Mouse (Mus musculus) cortical plate, adult 2 months (tissue): ENCODE results near the gene Scn2b. TPM values are rescaled to one million over a fixed set of nuclear protein-coding genes. Genes with fewer than 3 reads are reported as not detected.

Source experiments
- H3K27ac ChIP-seq: fragments of 200-500 bp; 2 replicates; pipeline ENCODE4 v1.5.1; 2012; ENCODE audit warnings: low read length, control low read depth, inconsistent platforms; ENCODE audit not compliant: insufficient read depth
- H3K4me1 ChIP-seq: fragments of 200-500 bp; 2 replicates; pipeline ENCODE4 v1.6.1; 2011; ENCODE audit warnings: low read length; ENCODE audit not compliant: control insufficient read depth, insufficient read depth
- H3K4me3 ChIP-seq: fragments of 200-500 bp; 2 replicates; pipeline ENCODE4 v1.5.1; 2011; ENCODE audit warnings: mild to moderate bottlenecking, low read length, control low read depth; ENCODE audit not compliant: insufficient read depth
- CTCF ChIP-seq: fragments of 200-500 bp; IDR thresholded peaks from 2 replicates; pipeline ENCODE4 v1.5.1; 2011; ENCODE audit warnings: mild to moderate bottlenecking, control low read depth, low read length; ENCODE audit not compliant: insufficient read depth; ENCODE audit errors: extremely low read depth
- POLR2A ChIP-seq: fragments of 200-500 bp; IDR thresholded peaks from 2 replicates; pipeline ENCODE4 v1.6.1; 2011; ENCODE audit warnings: mild to moderate bottlenecking, low read length, control low read depth; ENCODE audit not compliant: insufficient read depth; ENCODE audit errors: extremely low read depth
- polyA plus RNA-seq: library from polyadenylated mRNA; depleted of rRNA; stranded (reverse); fragments of >200 nt; gene quantifications from 2 replicates; pipeline ENCODE4 v1.2.3, GENCODE M21; 2012; rRNA removed

Scn2b gene
- 123 TPM in 2 replicates for polyA plus RNA-seq

GRCm38 (mm10) chr9:45117741-45118431, at the start of gene Scn2b:
Gene Scn2b, plus strand, starts transcription at chr9:45117782.
- peaks cover 12% of the 10 kb centered on the region for H3K4me1 ChIP-seq
- TF ChIP-seq CTCF (no peak), POLR2A (no peak)
- H3K4me3 ChIP-seq: peak within 1 kb of the TSS; percentile 99
- H3K27ac ChIP-seq: peak within 1 kb of the TSS; percentile 89

- H3K4me1 ChIP-seq: no peaks in the 10 kb centered on the region
- H3K4me3 ChIP-seq: no peak overlapping the region
- no peak overlapping the region for H3K27ac ChIP-seq
- TF ChIP-seq POLR2A (no peak), CTCF (no peak)
These were observed 45.8 kb upstream of the Scn2b start for GRCm38 (mm10) chr9:45071800-45072199.

GRCm38 (mm10) chr9:45077859-45078258, 39.7 kb upstream of the Scn2b start:
- TF ChIP-seq POLR2A (no peak), CTCF (no peak)
- no peaks in the 10 kb centered on the region for H3K4me1 ChIP-seq
- H3K27ac ChIP-seq: no peak overlapping the region
- H3K4me3 ChIP-seq: no peak overlapping the region

GRCm38 (mm10) chr9:45079011-45079410, 38.6 kb upstream of the Scn2b start, which contains the start of gene Jaml:
Gene Jaml, plus strand, starts transcription at chr9:45079183.
- no peak within 1 kb of the TSS for H3K27ac ChIP-seq
- no peak within 1 kb of the TSS for H3K4me3 ChIP-seq
- no peak for TF ChIP-seq POLR2A
- TF ChIP-seq CTCF: no peak
- H3K4me1 ChIP-seq: no peaks in the 10 kb centered on the region

- no peak overlapping the region for H3K4me3 ChIP-seq
- TF ChIP-seq POLR2A (no peak), CTCF (no peak)
- no peaks in the 10 kb centered on the region for H3K4me1 ChIP-seq
- H3K27ac ChIP-seq: no peak overlapping the region
These were observed 34.5 kb upstream of the Scn2b start for GRCm38 (mm10) chr9:45083132-45083531.

- TF ChIP-seq POLR2A: no peak
- no peak for TF ChIP-seq CTCF
These were observed 33.0 kb upstream of the Scn2b start for GRCm38 (mm10) chr9:45084556-45084955.

GRCm38 (mm10) chr9:45085741-45086690, 31.6 kb upstream of the Scn2b start:
- Histone ChIP-seq H3K4me3 (no peak overlapping the region), H3K4me1 (no peaks in the 10 kb centered on the region), H3K27ac (no peak overlapping the region)
- TF ChIP-seq CTCF: no peak
- no peak for TF ChIP-seq POLR2A

More at GRCm38 (mm10) chr9:45084556-45084955, 33.0 kb upstream of the Scn2b start:
- Histone ChIP-seq H3K4me3 (no peak overlapping the region), H3K4me1 (no peaks in the 10 kb centered on the region), H3K27ac (no peak overlapping the region)

GRCm38 (mm10) chr9:45088040-45088439, 29.5 kb upstream of the Scn2b start:
- TF ChIP-seq CTCF (no peak), POLR2A (no peak)
- Histone ChIP-seq H3K27ac (no peak overlapping the region), H3K4me1 (no peaks in the 10 kb centered on the region), H3K4me3 (no peak overlapping the region)

GRCm38 (mm10) chr9:45090811-45091210, 26.8 kb upstream of the Scn2b start:
- Histone ChIP-seq H3K4me1 (no peaks in the 10 kb centered on the region), H3K27ac (no peak overlapping the region), H3K4me3 (no peak overlapping the region)
- no peak for TF ChIP-seq CTCF
- no peak for TF ChIP-seq POLR2A
